Mouse (Mus musculus): Measurements from ENCODE around the gene Skp1a. TPM values are rescaled to one million over a fixed set of nuclear protein-coding genes. Genes with fewer than 3 reads are reported as not detected.

Gene Skp1a
- polyA plus RNA-seq, 1 experiment from 2014 or later = 1,143 TPM

DNA sequence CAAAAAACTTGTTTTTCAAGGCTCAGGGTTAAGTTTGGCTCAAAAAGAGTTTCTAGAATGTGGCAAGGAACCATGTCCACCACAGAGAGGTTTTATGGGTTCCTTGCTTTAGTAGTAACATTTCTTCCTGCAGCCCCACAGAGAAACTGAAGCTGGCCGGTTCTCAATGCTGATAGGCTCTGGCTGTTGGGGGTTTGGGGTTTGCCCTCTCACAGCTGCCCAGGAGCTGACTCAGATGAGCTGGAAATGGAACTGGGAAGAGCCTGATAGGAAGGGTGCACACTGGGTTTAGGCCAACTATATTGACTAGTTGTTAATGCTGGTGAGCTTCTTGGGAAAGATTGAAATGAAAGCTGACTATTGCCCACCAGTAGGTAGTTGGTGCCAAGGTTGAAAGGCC, 20.9 kb downstream of the Skp1a start:
- WGBS = 78% methylated on average over 1 of the region's 1 CpGs
- H3K36me3 ChIP-seq (ENCODE audit: control insufficient read depth, insufficient read depth) = peaks cover 5% of the 10 kb centered on the region; the same call in 1 of the 2 replicates
- ATAC-seq = no peak
- no peak overlapping the region for H3K4me3 ChIP-seq (replicated peaks; ENCODE audit: low read length)
- no peak overlapping the region for H3K4me2 ChIP-seq (ENCODE audit: low read length)
- no peaks in the 10 kb centered on the region for H3K27me3 ChIP-seq (replicated peaks; ENCODE audit: control insufficient read depth, insufficient read depth, low read length)
- peaks cover 2% of the 10 kb centered on the region; the same call in 1 of the 2 replicates for H3K4me1 ChIP-seq (replicated peaks; ENCODE audit: control insufficient read depth, insufficient read depth, low read length)
- H3K27ac ChIP-seq (ENCODE audit: low read length) = no peak overlapping the region
- no peaks in the 10 kb centered on the region for H3K9me3 ChIP-seq (ENCODE audit: control insufficient read depth, low read length)
- no peak overlapping the region for H3K9ac ChIP-seq (replicated peaks; ENCODE audit: low read depth, low read length)

DNA sequence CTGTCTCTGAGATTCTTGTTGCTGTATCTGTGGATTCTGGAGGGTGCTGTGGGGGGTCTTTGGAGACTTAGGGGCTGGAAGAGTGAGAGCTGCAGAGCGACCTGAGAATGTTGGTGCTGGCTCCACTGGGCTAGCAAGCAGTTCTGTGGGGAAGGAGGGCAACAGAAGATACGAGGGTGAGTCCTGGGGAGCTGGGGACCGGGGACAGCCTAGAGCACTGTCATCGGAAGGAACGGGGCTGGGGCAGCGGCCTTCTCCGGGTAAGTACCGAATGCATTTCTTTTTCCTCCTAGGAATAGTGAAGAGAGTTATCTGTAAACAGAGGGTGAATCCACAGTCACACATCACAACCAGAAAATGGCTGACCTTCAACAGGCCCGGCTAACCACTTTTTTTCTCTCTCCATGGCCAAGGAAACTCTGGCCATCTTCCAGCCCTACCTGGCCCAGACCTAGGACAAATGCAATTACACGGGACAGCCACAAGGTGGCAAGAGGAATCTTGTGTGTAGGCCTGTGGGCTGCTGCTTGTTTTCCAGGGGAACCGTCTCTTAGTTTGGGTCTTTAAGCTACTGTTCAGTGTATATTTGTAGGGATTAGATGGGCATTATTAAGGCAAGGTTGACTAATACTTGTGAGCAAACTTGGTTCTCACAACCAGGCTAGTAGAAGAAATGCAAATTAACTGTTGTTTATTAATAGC, 22.0 kb downstream of the Skp1a start:
- Histone ChIP-seq H3K27me3 (replicated peaks; ENCODE audit: control insufficient read depth, insufficient read depth, low read length) (no peaks in the 10 kb centered on the region), H3K36me3 (ENCODE audit: control insufficient read depth, insufficient read depth) (peaks cover 5% of the 10 kb centered on the region; the same call in 1 of the 2 replicates), H3K4me2 (ENCODE audit: low read length) (no peak overlapping the region), H3K4me1 (replicated peaks; ENCODE audit: control insufficient read depth, insufficient read depth, low read length) (peaks cover 2% of the 10 kb centered on the region; the same call in 1 of the 2 replicates), H3K27ac (ENCODE audit: low read length) (no peak overlapping the region), H3K9me3 (ENCODE audit: control insufficient read depth, low read length) (no peaks in the 10 kb centered on the region), H3K4me3 (replicated peaks; ENCODE audit: low read length) (no peak overlapping the region), H3K9ac (replicated peaks; ENCODE audit: low read depth, low read length) (no peak overlapping the region)
- peak; percentile 76 for ATAC-seq
- WGBS = 64% methylated on average over 11 of the region's 11 CpGs

DNA sequence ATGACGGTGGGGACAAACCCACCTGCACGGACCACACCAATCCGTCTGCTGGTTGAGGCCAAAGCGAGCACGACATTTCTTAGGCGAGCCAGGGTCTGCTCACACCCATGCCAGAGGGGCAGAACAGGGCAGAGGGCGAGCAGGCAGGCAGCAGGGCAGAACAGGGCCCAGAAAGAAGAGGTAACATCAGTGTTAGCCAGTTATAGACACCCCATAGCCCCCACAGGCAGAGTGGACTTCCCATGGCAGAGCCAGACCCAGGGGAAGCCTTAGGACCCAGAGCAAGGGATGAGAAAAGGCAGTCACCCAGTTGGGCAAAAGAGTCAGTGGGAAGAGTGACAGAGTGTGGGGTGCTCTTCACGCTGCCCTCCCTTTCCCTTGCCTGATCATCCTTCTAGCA, 23.3 kb downstream of the Skp1a start:
- Histone ChIP-seq H3K4me1 (replicated peaks; ENCODE audit: control insufficient read depth, insufficient read depth, low read length) (no peaks in the 10 kb centered on the region), H3K9ac (replicated peaks; ENCODE audit: low read depth, low read length) (no peak overlapping the region), H3K27me3 (replicated peaks; ENCODE audit: control insufficient read depth, insufficient read depth, low read length) (no peaks in the 10 kb centered on the region), H3K36me3 (ENCODE audit: control insufficient read depth, insufficient read depth) (no peaks in the 10 kb centered on the region; the same call in 1 of the 2 replicates), H3K9me3 (ENCODE audit: control insufficient read depth, low read length) (no peaks in the 10 kb centered on the region), H3K4me3 (replicated peaks; ENCODE audit: low read length) (no peak overlapping the region), H3K4me2 (ENCODE audit: low read length) (no peak overlapping the region), H3K27ac (ENCODE audit: low read length) (no peak overlapping the region)
- ATAC-seq = no peak
- WGBS = 88% methylated on average over 8 of the region's 8 CpGs

DNA sequence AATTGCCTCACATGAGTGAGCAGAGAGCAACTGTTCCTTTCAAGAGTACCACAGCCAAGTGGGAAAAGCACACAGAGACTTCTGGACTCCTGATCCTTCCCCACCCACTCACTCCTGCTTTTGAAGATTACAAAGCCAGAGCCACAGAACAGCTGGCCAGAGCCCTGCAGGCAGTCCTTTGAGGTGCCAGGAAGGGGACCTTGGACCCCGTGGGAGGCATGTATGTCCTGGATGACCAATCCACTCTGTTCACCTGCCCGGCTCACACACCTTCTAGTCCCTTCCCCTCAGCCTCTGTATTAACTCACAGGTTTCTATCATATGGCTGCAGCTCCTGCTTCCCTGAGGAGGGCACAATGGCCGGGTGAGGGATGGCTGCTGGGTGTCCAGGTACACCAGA, 25.6 kb downstream of the Skp1a start:
- Histone ChIP-seq H3K4me1 (replicated peaks; ENCODE audit: control insufficient read depth, insufficient read depth, low read length) (no peaks in the 10 kb centered on the region), H3K36me3 (ENCODE audit: control insufficient read depth, insufficient read depth) (no peaks in the 10 kb centered on the region), H3K9ac (replicated peaks; ENCODE audit: low read depth, low read length) (no peak overlapping the region), H3K27me3 (replicated peaks; ENCODE audit: control insufficient read depth, insufficient read depth, low read length) (no peaks in the 10 kb centered on the region), H3K27ac (ENCODE audit: low read length) (no peak overlapping the region), H3K4me2 (ENCODE audit: low read length) (no peak overlapping the region), H3K9me3 (ENCODE audit: control insufficient read depth, low read length) (no peaks in the 10 kb centered on the region), H3K4me3 (replicated peaks; ENCODE audit: low read length) (no peak overlapping the region)
- ATAC-seq = no peak
- 94% methylated on average over 3 of the region's 3 CpGs for WGBS

DNA sequence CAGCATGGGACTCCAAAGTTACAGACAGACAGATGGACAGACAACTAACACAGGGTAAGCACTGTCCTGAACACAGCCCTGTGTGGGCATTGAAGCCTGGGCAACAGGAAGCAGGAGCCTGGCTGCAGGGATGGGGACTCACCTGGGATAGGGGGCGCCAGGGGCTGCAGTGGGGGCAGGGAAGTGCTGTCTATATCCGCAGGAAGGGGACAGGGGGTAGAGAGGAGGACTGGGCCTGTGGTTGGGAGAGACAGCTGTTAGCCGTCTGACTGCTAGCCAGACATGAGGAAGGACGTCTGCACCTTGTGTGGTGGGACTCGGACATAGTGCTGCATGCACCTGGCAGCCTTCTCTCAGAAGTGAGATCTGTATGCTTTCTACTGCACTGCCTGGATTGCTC, 26.9 kb downstream of the Skp1a start:
- Histone ChIP-seq H3K9me3 (ENCODE audit: control insufficient read depth, low read length) (no peaks in the 10 kb centered on the region), H3K4me1 (replicated peaks; ENCODE audit: control insufficient read depth, insufficient read depth, low read length) (no peaks in the 10 kb centered on the region), H3K27ac (ENCODE audit: low read length) (no peak overlapping the region), H3K36me3 (ENCODE audit: control insufficient read depth, insufficient read depth) (no peaks in the 10 kb centered on the region), H3K4me3 (replicated peaks; ENCODE audit: low read length) (no peak overlapping the region), H3K4me2 (ENCODE audit: low read length) (no peak overlapping the region), H3K9ac (replicated peaks; ENCODE audit: low read depth, low read length) (no peak overlapping the region), H3K27me3 (replicated peaks; ENCODE audit: control insufficient read depth, insufficient read depth, low read length) (no peaks in the 10 kb centered on the region)
- WGBS = 80% methylated on average over 5 of the region's 5 CpGs
- ATAC-seq = no peak

DNA sequence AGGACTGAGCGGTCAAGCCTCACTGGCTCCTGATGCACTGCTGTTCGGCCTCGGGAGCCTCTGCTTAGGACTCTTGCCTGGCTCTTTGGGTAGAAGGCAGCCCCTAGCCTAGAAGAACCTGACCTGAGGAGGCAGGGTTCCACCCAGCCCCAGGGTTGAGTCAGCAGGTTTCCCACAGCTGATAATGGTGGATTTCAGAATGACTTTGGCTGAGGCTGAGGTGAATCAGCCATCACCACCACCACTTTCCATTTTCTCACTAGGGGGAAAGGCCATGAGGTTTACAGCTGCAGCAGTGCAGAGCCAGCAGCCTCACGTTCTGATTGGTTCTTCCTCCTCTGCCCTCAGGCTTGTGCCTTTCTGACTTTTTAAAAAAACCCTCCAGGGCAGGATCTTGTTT, 29.1 kb downstream of the Skp1a start:
- no peak for ATAC-seq
- Histone ChIP-seq H3K4me3 (replicated peaks; ENCODE audit: low read length) (no peak overlapping the region), H3K9me3 (ENCODE audit: control insufficient read depth, low read length) (no peaks in the 10 kb centered on the region), H3K4me1 (replicated peaks; ENCODE audit: control insufficient read depth, insufficient read depth, low read length) (no peaks in the 10 kb centered on the region), H3K36me3 (ENCODE audit: control insufficient read depth, insufficient read depth) (no peaks in the 10 kb centered on the region), H3K27ac (ENCODE audit: low read length) (no peak overlapping the region), H3K9ac (replicated peaks; ENCODE audit: low read depth, low read length) (no peak overlapping the region), H3K27me3 (replicated peaks; ENCODE audit: control insufficient read depth, insufficient read depth, low read length) (no peaks in the 10 kb centered on the region), H3K4me2 (ENCODE audit: low read length) (no peak overlapping the region)
- 71% methylated on average over 4 of the region's 4 CpGs for WGBS

DNA sequence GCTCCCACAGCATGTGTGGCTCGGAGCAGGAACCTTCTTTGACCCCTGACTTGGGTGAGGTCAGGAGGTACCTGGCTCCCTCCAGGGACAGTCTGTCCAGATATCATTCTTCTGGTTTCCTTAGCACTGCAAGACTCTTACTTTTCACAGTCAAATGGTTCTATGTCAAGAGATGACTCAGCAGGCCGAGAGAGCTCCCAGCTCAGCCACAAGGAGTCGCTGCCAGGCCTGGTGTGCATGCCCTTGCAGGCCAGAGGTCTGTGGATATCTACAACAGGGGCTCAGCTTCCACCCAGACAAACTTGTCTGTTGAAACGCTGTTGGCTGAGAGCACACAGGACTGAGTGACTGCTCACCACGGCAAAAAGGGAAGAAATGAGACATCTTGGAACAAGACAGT, 30.1 kb downstream of the Skp1a start:
- no peaks in the 10 kb centered on the region for H3K27me3 ChIP-seq (replicated peaks; ENCODE audit: control insufficient read depth, insufficient read depth, low read length)
- WGBS = 65% methylated on average over 5 of the region's 5 CpGs
- no peaks in the 10 kb centered on the region for H3K9me3 ChIP-seq (ENCODE audit: control insufficient read depth, low read length)
- no peak overlapping the region for H3K4me2 ChIP-seq (ENCODE audit: low read length)
- H3K4me1 ChIP-seq (replicated peaks; ENCODE audit: control insufficient read depth, insufficient read depth, low read length) = no peaks in the 10 kb centered on the region
- H3K9ac ChIP-seq (replicated peaks; ENCODE audit: low read depth, low read length) = no peak overlapping the region
- H3K4me3 ChIP-seq (replicated peaks; ENCODE audit: low read length) = no peak overlapping the region
- H3K27ac ChIP-seq (ENCODE audit: low read length) = no peak overlapping the region
- no peaks in the 10 kb centered on the region for H3K36me3 ChIP-seq (ENCODE audit: control insufficient read depth, insufficient read depth)
- no peak for ATAC-seq

DNA sequence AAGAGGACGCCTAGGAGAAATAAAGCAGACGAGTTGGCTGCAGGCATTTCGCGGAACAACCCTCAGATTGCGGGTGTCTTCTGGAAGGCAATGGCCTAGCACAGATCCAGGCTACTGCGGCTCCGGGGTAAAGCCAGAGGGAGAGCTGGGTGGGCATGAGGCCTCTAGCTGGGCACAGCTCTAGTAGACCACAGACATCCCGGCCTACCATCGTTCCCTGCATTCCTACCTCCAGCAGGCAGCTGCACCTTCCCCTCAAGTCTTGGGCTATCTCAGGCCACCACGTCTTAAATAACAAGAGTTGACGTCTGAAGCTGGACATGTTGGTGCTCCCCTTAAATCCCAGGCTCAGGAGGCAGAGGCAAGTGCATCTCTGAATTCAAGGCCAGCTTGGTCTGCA, 30.5 kb downstream of the Skp1a start:
- Histone ChIP-seq H3K4me1 (replicated peaks; ENCODE audit: control insufficient read depth, insufficient read depth, low read length) (no peaks in the 10 kb centered on the region), H3K9me3 (ENCODE audit: control insufficient read depth, low read length) (no peaks in the 10 kb centered on the region), H3K27me3 (replicated peaks; ENCODE audit: control insufficient read depth, insufficient read depth, low read length) (no peaks in the 10 kb centered on the region), H3K4me2 (ENCODE audit: low read length) (no peak overlapping the region), H3K9ac (replicated peaks; ENCODE audit: low read depth, low read length) (no peak overlapping the region), H3K36me3 (ENCODE audit: control insufficient read depth, insufficient read depth) (no peaks in the 10 kb centered on the region), H3K27ac (ENCODE audit: low read length) (no peak overlapping the region), H3K4me3 (replicated peaks; ENCODE audit: low read length) (no peak overlapping the region)
- WGBS = 95% methylated on average over 11 of the region's 11 CpGs
- no peak for ATAC-seq

DNA sequence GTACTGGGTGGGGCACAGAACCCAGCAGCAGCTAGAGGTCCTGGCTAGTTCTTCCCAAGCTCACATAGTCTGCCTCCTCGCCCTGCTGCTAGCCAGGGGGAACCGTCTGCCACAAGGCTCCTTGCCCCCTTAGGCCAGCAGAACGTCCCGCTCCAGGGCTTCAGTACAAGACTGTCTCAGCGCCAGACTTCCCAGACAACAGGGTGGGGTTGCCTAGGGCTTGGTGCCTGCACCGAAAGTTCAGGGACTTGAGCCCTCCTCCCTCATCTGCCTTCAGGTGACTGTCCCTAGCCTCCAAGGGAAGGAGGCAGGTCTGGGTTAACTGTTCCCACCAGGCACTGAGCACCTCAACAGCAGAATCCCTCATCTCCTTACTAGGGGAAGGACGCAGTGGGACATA, 33.1 kb downstream of the Skp1a start:
- Histone ChIP-seq H3K36me3 (ENCODE audit: control insufficient read depth, insufficient read depth) (no peaks in the 10 kb centered on the region), H3K27ac (ENCODE audit: low read length) (no peak overlapping the region), H3K9ac (replicated peaks; ENCODE audit: low read depth, low read length) (no peak overlapping the region), H3K9me3 (ENCODE audit: control insufficient read depth, low read length) (no peaks in the 10 kb centered on the region), H3K27me3 (replicated peaks; ENCODE audit: control insufficient read depth, insufficient read depth, low read length) (no peaks in the 10 kb centered on the region), H3K4me1 (replicated peaks; ENCODE audit: control insufficient read depth, insufficient read depth, low read length) (no peaks in the 10 kb centered on the region), H3K4me3 (replicated peaks; ENCODE audit: low read length) (no peak overlapping the region), H3K4me2 (ENCODE audit: low read length) (no peak overlapping the region)
- no peak for ATAC-seq
- WGBS = 80% methylated on average over 7 of the region's 7 CpGs

Measured in forebrain, embryonic 16.5 days (tissue).